Mouse (Mus musculus) liver, embryonic 14.5 days (tissue): Measurements from ENCODE around the gene Rbms2. TPM values are rescaled to one million over a fixed set of nuclear protein-coding genes. Genes with fewer than 3 reads are reported as not detected.

Experiments used
- ATAC-seq: fragments of 200-750 bp; cut with Nextera tagmentation; 2 replicates; pipeline ENCODE4 v1.8.0; 2017; ENCODE audit warnings: moderate number of reproducible peaks, mild to moderate bottlenecking, moderate library complexity; ENCODE audit not compliant: insufficient read depth
- DNase-seq, 3 experiments: peaks; one replicate each; pipeline ENCODE4 v3.0.0-alpha.2; 2012 to 2013; ENCODE audit warnings: low read depth in 3 of 3, low spot score in 3 of 3
- H3K27ac ChIP-seq: fragments of 300-500 bp; sonication (generic); 2 replicates; pipeline ENCODE4 v1.5.1; 2014; ENCODE audit warnings: moderate library complexity, mild to moderate bottlenecking, control low read depth, inconsistent platforms
- H3K27me3 ChIP-seq: fragments of 300-500 bp; sonication (generic); 2 replicates; pipeline ENCODE4 v1.6.1; 2014; ENCODE audit warnings: mild to moderate bottlenecking, low read length, moderate library complexity; ENCODE audit not compliant: control insufficient read depth, insufficient read depth
- H3K36me3 ChIP-seq: fragments of 300-500 bp; sonication (generic); replicated peaks from 2 replicates; pipeline ENCODE4 v1.6.1; 2014; ENCODE audit warnings: low read depth; ENCODE audit not compliant: control insufficient read depth, insufficient read depth
- H3K4me1 ChIP-seq, 2 experiments: fragments of 200-500 bp in 1 of 2; fragments of 300-500 bp in 1 of 2; sonication (generic) in 1 of 2; replicated peaks; 2 replicates each; pipeline ENCODE4 v1.6.1; 2012 to 2014; ENCODE audit warnings: antibody characterized with exemption in 1 of 2, inconsistent platforms in 1 of 2, low read length in 1 of 2; ENCODE audit not compliant: control insufficient read depth in 2 of 2, insufficient read depth in 2 of 2
- H3K4me2 ChIP-seq: fragments of 300-500 bp; sonication (generic); 2 replicates; pipeline ENCODE4 v1.6.1; 2014; ENCODE audit warnings: low read depth, mild to moderate bottlenecking, control low read depth, moderate library complexity
- H3K4me3 ChIP-seq, 2 experiments: fragments of 200-500 bp in 1 of 2; fragments of 300-500 bp in 1 of 2; sonication (generic) in 1 of 2; 2 replicates each; pipeline ENCODE4 v1.5.1; 2012 to 2014; ENCODE audit warnings: low read depth in 2 of 2, low read length in 2 of 2, mild to moderate bottlenecking in 2 of 2, control low read depth in 1 of 2, inconsistent platforms in 1 of 2, moderate library complexity in 1 of 2; ENCODE audit not compliant: insufficient read depth in 1 of 2
- H3K9ac ChIP-seq: fragments of 300-500 bp; sonication (generic); replicated peaks from 2 replicates; pipeline ENCODE4 v1.6.1; 2014; ENCODE audit warnings: mild to moderate bottlenecking, control low read depth, moderate library complexity
- H3K9me3 ChIP-seq: fragments of 300-500 bp; sonication (generic); 2 replicates; pipeline ENCODE4 v1.6.1; 2016; ENCODE audit warnings: low read length, mixed read lengths; ENCODE audit not compliant: control insufficient read depth
- CTCF ChIP-seq: IDR thresholded peaks from 2 replicates; pipeline ENCODE4 v1.5.1; 2016; ENCODE audit warnings: antibody characterized with exemption, low read depth, control low read depth
- EP300 ChIP-seq: IDR thresholded peaks from 2 replicates; pipeline ENCODE4 v1.6.1; 2016; ENCODE audit warnings: antibody characterized with exemption, low read depth
- WGBS: fragments of 180-500 bp; shearing (Covaris S2); extraction: QIAGEN DNeasy Blood & Tissue Kit; methylation state at CpG from one replicate; pipeline ENCODE4 v1.1.7; 2014; ENCODE audit not compliant: insufficient replicate concordance; 5-methylcytosine and 5-hydroxymethylcytosine counted together
- polyA plus RNA-seq, 2 experiments: library from polyadenylated mRNA; depleted of rRNA in 1 of 2; stranded (reverse) in 1 of 2; unstranded in 1 of 2; fragments of >200 nt; fragmentation: Nextera tagmentation in 1 of 2; extraction: Ambion mirVana in 1 of 2; gene quantifications; 2 replicates each; pipeline versions ENCODE4 v1.2.1 to v1.2.3; 2012 to 2014

Gene Rbms2
- polyA plus RNA-seq, 2 experiments: 4.5 to 9.5 TPM

GRCm38 (mm10) chr10:128095003-128095636 lies 85.0 kb downstream of the Rbms2 start:
- 14% methylated on average over 9 of the region's 9 CpGs for WGBS
- DNase-seq (no peak), ATAC-seq (no peak)
- peaks cover 44 to 48% of the 10 kb centered on the region in 2 experiments for H3K4me1 ChIP-seq
- peak overlapping the region; percentile 59 for H3K9ac ChIP-seq
- no peaks in the 10 kb centered on the region for H3K27me3 ChIP-seq
- H3K9me3 ChIP-seq: no peaks in the 10 kb centered on the region
- H3K4me3 ChIP-seq: peak overlapping the region; percentile 39 to 74
- TF ChIP-seq EP300 (no peak), CTCF (no peak)
- peak overlapping the region; percentile 96 for H3K27ac ChIP-seq
- peak overlapping the region; percentile 88 for H3K4me2 ChIP-seq
- peaks cover 4% of the 10 kb centered on the region for H3K36me3 ChIP-seq

- Histone ChIP-seq H3K4me1 (peaks cover 44 to 53% of the 10 kb centered on the region in 2 experiments), H3K9me3 (no peaks in the 10 kb centered on the region), H3K36me3 (peaks cover 11% of the 10 kb centered on the region), H3K4me2 (peak overlapping the region; percentile 88), H3K27me3 (no peaks in the 10 kb centered on the region), H3K27ac (peak overlapping the region; percentile 96), H3K9ac (peak overlapping the region; percentile 92), H3K4me3 (peak overlapping the region; percentile 74 to 100)
- DNase-seq (peak; percentile 87 to 89 (median 88)), ATAC-seq (peak; percentile 65)
- 9% methylated on average over 19 of the region's 19 CpGs for WGBS
- TF ChIP-seq EP300 (no peak), CTCF (no peak)
Observed at GRCm38 (mm10) chr10:128094340-128094968, 85.6 kb downstream of the Rbms2 start.

- Histone ChIP-seq H3K27ac (peak overlapping the region; percentile 96), H3K36me3 (peaks cover 18% of the 10 kb centered on the region), H3K4me2 (peak overlapping the region; percentile 88), H3K4me3 (peak overlapping the region; percentile 74 to 100), H3K9ac (peak overlapping the region; percentile 92), H3K9me3 (no peaks in the 10 kb centered on the region), H3K4me1 (peaks cover 44 to 54% of the 10 kb centered on the region in 2 experiments), H3K27me3 (no peaks in the 10 kb centered on the region)
- peak; percentile 21; the same call in 1 of the 2 replicates for ATAC-seq
- WGBS: 22% methylated on average over 13 of the region's 13 CpGs
- TF ChIP-seq CTCF: no peak
- TF ChIP-seq EP300: no peak
- peak in 2 of 3 experiments; percentile 67 to 70 for DNase-seq
Observed at GRCm38 (mm10) chr10:128093496-128094294, 86.4 kb downstream of the Rbms2 start.

- Histone ChIP-seq H3K4me3 (peak overlapping the region; percentile 74 to 100), H3K4me2 (peak overlapping the region; percentile 88), H3K9ac (peak overlapping the region; percentile 92), H3K27ac (peak overlapping the region; percentile 96), H3K36me3 (peaks cover 27% of the 10 kb centered on the region), H3K4me1 (peaks cover 41 to 54% of the 10 kb centered on the region in 2 experiments), H3K27me3 (no peaks in the 10 kb centered on the region), H3K9me3 (no peaks in the 10 kb centered on the region)
- no peak for DNase-seq
- no peak for TF ChIP-seq EP300
- TF ChIP-seq CTCF: peak; percentile 60
- ATAC-seq: peak; percentile 22
- under 1% methylated on average over 83 of the region's 88 CpGs for WGBS
Observed at GRCm38 (mm10) chr10:128092506-128093495, 87.3 kb downstream of the Rbms2 start.
